Mouse (Mus musculus) forebrain, embryonic 11.5 days (tissue): Measurements from ENCODE around the gene Pkd1l3. TPM values are rescaled to one million over a fixed set of nuclear protein-coding genes. Genes with fewer than 3 reads are reported as not detected.

Source experiments
- ATAC-seq: fragments of 200-750 bp; cut with Nextera tagmentation; replicated peaks from 2 replicates; pipeline ENCODE4 v1.8.0; 2017; ENCODE audit warnings: moderate TSS enrichment; ENCODE audit not compliant: low FRiP score
- DNase-seq: peaks from one replicate; pipeline ENCODE4 v3.0.0-alpha.2; 2017; ENCODE audit warnings: low spot score
- H3K27ac ChIP-seq: fragments of 300-500 bp; sonication (generic); 2 replicates; pipeline ENCODE4 v1.5.1; 2014; ENCODE audit warnings: low read depth, low read length
- H3K27me3 ChIP-seq: fragments of 300-500 bp; sonication (generic); 2 replicates; pipeline ENCODE4 v1.6.1; 2014; ENCODE audit warnings: mild to moderate bottlenecking, low read length, mixed read lengths; ENCODE audit not compliant: control insufficient read depth, insufficient read depth
- H3K36me3 ChIP-seq: fragments of 300-500 bp; sonication (generic); 2 replicates; pipeline ENCODE4 v1.6.1; 2014; ENCODE audit warnings: mild to moderate bottlenecking, low read length, moderate library complexity, mixed read lengths; ENCODE audit not compliant: control insufficient read depth, insufficient read depth
- H3K4me1 ChIP-seq: fragments of 300-500 bp; sonication (generic); replicated peaks from 2 replicates; pipeline ENCODE4 v1.6.1; 2014; ENCODE audit warnings: low read length, mixed read lengths; ENCODE audit not compliant: control insufficient read depth, insufficient read depth
- H3K4me2 ChIP-seq: fragments of 300-500 bp; sonication (generic); 2 replicates; pipeline ENCODE4 v1.6.1; 2014; ENCODE audit warnings: low read depth, mild to moderate bottlenecking, low read length, moderate library complexity, mixed read lengths; ENCODE audit not compliant: severe bottlenecking
- H3K4me3 ChIP-seq: fragments of 300-500 bp; sonication (generic); 2 replicates; pipeline ENCODE4 v1.5.1; 2014; ENCODE audit warnings: low read depth, low read length
- H3K9ac ChIP-seq: fragments of 300-500 bp; sonication (generic); 2 replicates; pipeline ENCODE4 v1.6.1; 2014; ENCODE audit warnings: low read length
- H3K9me3 ChIP-seq: fragments of 300-500 bp; sonication (generic); 2 replicates; pipeline ENCODE4 v1.6.1; 2016; ENCODE audit warnings: low read length, mixed read lengths; ENCODE audit not compliant: control insufficient read depth
- WGBS: fragments of 180-500 bp; shearing (Covaris S2); extraction: QIAGEN DNeasy Blood & Tissue Kit; methylation state at CpG from one replicate; pipeline ENCODE4 v1.1.7; 2014; 5-methylcytosine and 5-hydroxymethylcytosine counted together
- polyA plus RNA-seq: library from polyadenylated mRNA; unstranded; fragments of >200 nt; fragmentation: Nextera tagmentation; extraction: Ambion mirVana; gene quantifications from 2 replicates; pipeline ENCODE4 v1.2.1, GENCODE M21; 2014

Gene Pkd1l3
- polyA plus RNA-seq, 1 experiment from 2014 or later = 0.05 TPM

- ATAC-seq (no peak), DNase-seq (no peak)
- Histone ChIP-seq H3K4me3 (no peak overlapping the region), H3K9me3 (no peaks in the 10 kb centered on the region), H3K27ac (no peak overlapping the region), H3K27me3 (no peaks in the 10 kb centered on the region), H3K4me2 (no peak overlapping the region), H3K9ac (no peak overlapping the region), H3K4me1 (no peaks in the 10 kb centered on the region), H3K36me3 (no peaks in the 10 kb centered on the region)
Measured at GRCm38 (mm10) chr8:109585652-109586051, 28.7 kb upstream of the Pkd1l3 start.

GRCm38 (mm10) chr8:109586972-109587504, 27.3 kb upstream of the Pkd1l3 start:
- no peak for ATAC-seq

GRCm38 (mm10) chr8:109590901-109591300, 23.4 kb upstream of the Pkd1l3 start:
- ATAC-seq = no peak
- Histone ChIP-seq H3K4me1 (no peaks in the 10 kb centered on the region), H3K36me3 (no peaks in the 10 kb centered on the region), H3K4me3 (no peak overlapping the region), H3K27ac (no peak overlapping the region), H3K27me3 (no peaks in the 10 kb centered on the region), H3K9ac (no peak overlapping the region), H3K9me3 (no peaks in the 10 kb centered on the region), H3K4me2 (no peak overlapping the region)
- DNase-seq = no peak
- WGBS = 86% methylated on average over 9 of the region's 9 CpGs

More at GRCm38 (mm10) chr8:109586972-109587504, 27.3 kb upstream of the Pkd1l3 start:
- 66% methylated on average over 7 of the region's 7 CpGs for WGBS
- Histone ChIP-seq H3K27ac (no peak overlapping the region), H3K4me2 (no peak overlapping the region), H3K4me1 (no peaks in the 10 kb centered on the region), H3K36me3 (no peaks in the 10 kb centered on the region), H3K4me3 (no peak overlapping the region), H3K27me3 (no peaks in the 10 kb centered on the region), H3K9me3 (no peaks in the 10 kb centered on the region), H3K9ac (no peak overlapping the region)
- DNase-seq = no peak

GRCm38 (mm10) chr8:109591367-109591766, 22.9 kb upstream of the Pkd1l3 start:
- H3K4me2 ChIP-seq = no peak overlapping the region
- H3K9me3 ChIP-seq = no peaks in the 10 kb centered on the region
- H3K27ac ChIP-seq = no peak overlapping the region
- no peaks in the 10 kb centered on the region for H3K4me1 ChIP-seq
- no peaks in the 10 kb centered on the region for H3K36me3 ChIP-seq
- 85% methylated on average over 3 of the region's 3 CpGs for WGBS
- H3K27me3 ChIP-seq = no peaks in the 10 kb centered on the region
- no peak for ATAC-seq
- H3K4me3 ChIP-seq = no peak overlapping the region
- DNase-seq = no peak
- no peak overlapping the region for H3K9ac ChIP-seq

GRCm38 (mm10) chr8:109592164-109592563, 22.2 kb upstream of the Pkd1l3 start:
- ATAC-seq (no peak), DNase-seq (no peak)
- 90% methylated on average over 5 of the region's 5 CpGs for WGBS
- H3K4me2 ChIP-seq = no peak overlapping the region
- H3K4me3 ChIP-seq = no peak overlapping the region
- H3K36me3 ChIP-seq = no peaks in the 10 kb centered on the region
- no peak overlapping the region for H3K9ac ChIP-seq
- no peaks in the 10 kb centered on the region for H3K4me1 ChIP-seq
- no peaks in the 10 kb centered on the region for H3K27me3 ChIP-seq
- H3K9me3 ChIP-seq = no peaks in the 10 kb centered on the region
- no peak overlapping the region for H3K27ac ChIP-seq

GRCm38 (mm10) chr8:109593117-109593788, 21.1 kb upstream of the Pkd1l3 start:
- H3K4me2 ChIP-seq = no peak overlapping the region
- H3K4me1 ChIP-seq = no peaks in the 10 kb centered on the region
- H3K36me3 ChIP-seq = no peaks in the 10 kb centered on the region
- H3K9me3 ChIP-seq = no peaks in the 10 kb centered on the region
- no peak overlapping the region for H3K27ac ChIP-seq
- no peak overlapping the region for H3K4me3 ChIP-seq
- DNase-seq = no peak
- H3K27me3 ChIP-seq = no peaks in the 10 kb centered on the region
- no peak for ATAC-seq
- H3K9ac ChIP-seq = no peak overlapping the region
- WGBS = 84% methylated on average over 6 of the region's 6 CpGs

GRCm38 (mm10) chr8:109595854-109596253, 18.5 kb upstream of the Pkd1l3 start:
- DNase-seq = peak; percentile 82

GRCm38 (mm10) chr8:109606725-109607124, 7.6 kb upstream of the Pkd1l3 start:
- no peak for ATAC-seq
- Histone ChIP-seq H3K4me2 (no peak overlapping the region), H3K9ac (no peak overlapping the region), H3K4me3 (no peak overlapping the region), H3K4me1 (no peaks in the 10 kb centered on the region; the same call in 1 of the 2 replicates), H3K36me3 (no peaks in the 10 kb centered on the region; the same call in 1 of the 2 replicates), H3K27me3 (no peaks in the 10 kb centered on the region), H3K27ac (no peak overlapping the region), H3K9me3 (no peaks in the 10 kb centered on the region)
- no peak for DNase-seq
- WGBS = 86% methylated on average over 2 of the region's 2 CpGs

More at GRCm38 (mm10) chr8:109595854-109596253, 18.5 kb upstream of the Pkd1l3 start:
- no peaks in the 10 kb centered on the region for H3K9me3 ChIP-seq
- no peak overlapping the region for H3K4me3 ChIP-seq
- no peaks in the 10 kb centered on the region for H3K27me3 ChIP-seq
- no peak overlapping the region for H3K9ac ChIP-seq
- H3K4me2 ChIP-seq = no peak overlapping the region
- H3K27ac ChIP-seq = no peak overlapping the region
- H3K4me1 ChIP-seq = no peaks in the 10 kb centered on the region
- no peaks in the 10 kb centered on the region; the same call in 1 of the 2 replicates for H3K36me3 ChIP-seq
- 0 out of 2 replicates have a peak, but pooled peaks have one; percentile 24 for ATAC-seq
- 51% methylated on average over 8 of the region's 8 CpGs for WGBS

- peak overlapping the region; percentile 76 for H3K4me2 ChIP-seq
- 16% methylated on average over 12 of the region's 12 CpGs for WGBS
- no peaks in the 10 kb centered on the region for H3K27me3 ChIP-seq
- H3K9me3 ChIP-seq = no peaks in the 10 kb centered on the region
- peak overlapping the region; percentile 84 for H3K9ac ChIP-seq
- H3K4me1 ChIP-seq = no peaks in the 10 kb centered on the region; the same call in 1 of the 2 replicates
- H3K27ac ChIP-seq = peak overlapping the region; percentile 97; the same call in 1 of the 2 replicates
- no peak for ATAC-seq
- no peak for DNase-seq
- H3K36me3 ChIP-seq = no peaks in the 10 kb centered on the region; the same call in 1 of the 2 replicates
- peak overlapping the region; percentile 62 for H3K4me3 ChIP-seq
Measured at GRCm38 (mm10) chr8:109607650-109608049, 6.7 kb upstream of the Pkd1l3 start.
